Mouse (Mus musculus): ENCODE results near the gene Palm3. TPM values are rescaled to one million over a fixed set of nuclear protein-coding genes. Genes with fewer than 3 reads are reported as not detected.
"Not testable (repeated sequence)": the region's sequence is repeated elsewhere in the genome, so short reads cannot be mapped to it uniquely, and the experiment has no call there.

The Palm3 gene
- polyA plus RNA-seq, 1 experiment from 2014 or later: 9.0 TPM

DNA sequence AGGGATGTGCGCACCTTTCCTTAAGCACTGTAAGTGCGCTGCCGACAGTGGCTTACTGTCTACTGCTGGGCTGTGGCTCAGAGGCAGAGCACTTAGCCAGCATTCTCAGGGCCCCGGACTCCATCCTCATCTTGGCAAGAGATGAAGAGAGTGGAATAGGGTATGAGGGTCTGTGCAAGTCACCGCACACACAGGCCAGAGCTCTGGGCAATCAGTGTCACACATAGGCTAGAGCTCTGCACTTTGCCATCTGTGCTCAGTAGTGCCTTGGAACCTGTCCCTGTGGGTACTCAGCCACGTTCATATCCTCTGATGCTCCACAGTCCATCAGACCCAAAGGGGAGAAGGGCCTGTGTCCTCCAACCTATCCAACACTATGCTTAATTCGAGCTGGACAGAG is 39.7 kb upstream of the Palm3 start:
- 96% methylated on average over 7 of the region's 7 CpGs for WGBS
- Histone ChIP-seq H3K4me1 (peaks cover 16% of the 10 kb centered on the region), H3K9ac (no peak overlapping the region), H3K27ac (no peak overlapping the region), H3K27me3 (no peaks in the 10 kb centered on the region), H3K4me3 (no peak overlapping the region), H3K9me3 (no peaks in the 10 kb centered on the region), H3K36me3 (peaks cover 56% of the 10 kb centered on the region), H3K4me2 (replicated peaks) (no peak overlapping the region)
- ATAC-seq (ENCODE audit: insufficient number of reproducible peaks, insufficient read depth, low FRiP score, low TSS enrichment): no peak

DNA sequence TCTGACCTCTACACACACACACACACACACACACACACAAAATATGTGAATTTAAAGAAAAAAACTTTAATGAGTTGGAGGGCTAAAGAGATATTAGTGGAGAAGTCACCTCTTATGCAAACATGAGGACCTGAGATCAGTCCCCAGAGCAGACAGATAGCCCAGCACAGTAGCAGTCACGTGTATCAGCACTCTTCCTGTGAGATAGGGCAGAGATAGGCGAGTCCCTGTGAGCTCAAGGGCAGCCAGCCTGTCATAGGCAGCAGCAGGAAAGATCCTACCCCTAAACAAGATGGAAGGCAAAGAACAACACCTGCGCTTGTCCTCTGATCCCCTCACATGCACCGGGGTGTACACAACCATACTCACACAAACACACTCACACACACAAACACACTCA is 38.8 kb upstream of the Palm3 start:
- no peak overlapping the region for H3K4me2 ChIP-seq (replicated peaks)
- H3K4me3 ChIP-seq: no peak overlapping the region
- no peak overlapping the region for H3K9ac ChIP-seq
- peaks cover 6% of the 10 kb centered on the region; the same call in 1 of the 2 replicates for H3K4me1 ChIP-seq
- H3K27me3 ChIP-seq: no peaks in the 10 kb centered on the region
- no peak overlapping the region for H3K27ac ChIP-seq
- H3K36me3 ChIP-seq: peaks cover 65% of the 10 kb centered on the region
- ATAC-seq (ENCODE audit: insufficient number of reproducible peaks, insufficient read depth, low FRiP score, low TSS enrichment): no peak
- 82% methylated on average over 4 of the region's 4 CpGs for WGBS
- no peaks in the 10 kb centered on the region for H3K9me3 ChIP-seq

DNA sequence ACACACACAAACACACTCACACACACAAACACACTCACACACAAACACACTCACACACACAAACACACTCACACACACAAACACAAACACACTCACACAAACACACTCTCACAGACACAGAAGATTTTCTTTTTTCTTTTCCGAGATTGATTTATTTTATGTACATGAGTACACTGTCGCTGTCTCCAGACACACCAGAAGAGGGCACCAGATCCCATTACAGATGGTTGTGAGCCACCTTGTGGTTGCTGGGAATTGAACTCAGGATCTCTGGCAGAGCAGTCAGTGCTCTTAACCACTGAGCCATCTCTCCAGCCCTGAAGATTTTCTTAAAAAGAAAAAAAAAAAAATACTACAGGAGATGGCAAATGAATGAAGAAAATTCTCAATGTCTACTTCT is 38.0 kb upstream of the Palm3 start:
- H3K4me2 ChIP-seq (replicated peaks); H3K4me1 ChIP-seq; H3K27me3 ChIP-seq; H3K9me3 ChIP-seq; ATAC-seq (ENCODE audit: insufficient number of reproducible peaks, insufficient read depth, low FRiP score, low TSS enrichment); H3K4me3 ChIP-seq; H3K27ac ChIP-seq: not testable (repeated sequence)
- 0 out of 2 replicates have a peak overlapping the region, but pooled peaks have one; percentile 10 for H3K9ac ChIP-seq
- peaks cover 73% of the 10 kb centered on the region for H3K36me3 ChIP-seq
- WGBS: 95% methylated on average over 2 of the region's 2 CpGs

DNA sequence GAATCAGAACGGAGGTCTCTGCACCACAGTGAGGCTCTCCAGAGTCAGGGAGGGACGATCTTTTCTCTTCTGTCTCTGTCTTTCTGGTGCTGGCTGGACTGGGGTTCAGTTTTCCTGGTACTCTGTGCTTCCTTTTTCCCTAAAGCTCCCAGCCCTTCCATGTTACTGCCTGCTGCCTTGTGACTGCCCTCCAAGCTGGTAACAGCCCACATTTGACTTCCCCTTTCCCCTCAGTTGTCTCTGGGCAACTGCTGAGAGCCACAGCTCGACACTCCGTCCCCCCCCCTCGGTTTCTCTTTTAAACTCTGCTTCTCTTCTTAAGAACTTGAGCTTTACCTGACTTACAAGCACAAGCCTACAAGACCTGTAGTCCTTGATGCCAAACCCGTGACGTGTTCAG is 32.0 kb upstream of the Palm3 start:
- Histone ChIP-seq H3K9ac (no peak overlapping the region), H3K9me3 (no peaks in the 10 kb centered on the region), H3K27ac (no peak overlapping the region), H3K36me3 (peaks cover 84% of the 10 kb centered on the region), H3K4me1 (no peaks in the 10 kb centered on the region), H3K4me3 (no peak overlapping the region), H3K4me2 (replicated peaks) (no peak overlapping the region), H3K27me3 (no peaks in the 10 kb centered on the region)
- 85% methylated on average over 7 of the region's 7 CpGs for WGBS
- no peak for ATAC-seq (ENCODE audit: insufficient number of reproducible peaks, insufficient read depth, low FRiP score, low TSS enrichment)

DNA sequence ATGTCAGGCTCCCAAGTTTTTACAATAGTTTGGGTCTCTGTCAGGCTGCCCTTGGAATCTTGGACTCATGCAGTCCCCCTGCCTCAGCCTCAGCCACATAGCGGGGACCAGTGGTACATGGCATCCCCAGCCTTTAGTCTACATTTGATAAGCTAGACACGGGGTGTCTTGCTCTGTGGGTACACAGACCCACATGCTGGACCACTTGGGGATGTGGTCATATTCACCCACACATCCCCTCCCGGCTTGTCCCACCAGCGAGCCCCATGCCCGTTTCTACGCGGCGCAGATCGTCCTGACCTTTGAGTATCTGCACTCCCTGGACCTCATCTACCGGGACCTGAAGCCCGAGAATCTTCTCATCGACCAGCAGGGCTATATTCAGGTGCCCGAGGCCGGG is 31.1 kb upstream of the Palm3 start:
- no peak overlapping the region for H3K9ac ChIP-seq
- H3K27me3 ChIP-seq: no peaks in the 10 kb centered on the region
- no peaks in the 10 kb centered on the region for H3K9me3 ChIP-seq
- H3K4me3 ChIP-seq: no peak overlapping the region
- no peak overlapping the region for H3K27ac ChIP-seq
- ATAC-seq (ENCODE audit: insufficient number of reproducible peaks, insufficient read depth, low FRiP score, low TSS enrichment): no peak
- peaks cover 84% of the 10 kb centered on the region for H3K36me3 ChIP-seq
- no peak overlapping the region for H3K4me2 ChIP-seq (replicated peaks)
- no peaks in the 10 kb centered on the region for H3K4me1 ChIP-seq
- 95% methylated on average over 14 of the region's 14 CpGs for WGBS

DNA sequence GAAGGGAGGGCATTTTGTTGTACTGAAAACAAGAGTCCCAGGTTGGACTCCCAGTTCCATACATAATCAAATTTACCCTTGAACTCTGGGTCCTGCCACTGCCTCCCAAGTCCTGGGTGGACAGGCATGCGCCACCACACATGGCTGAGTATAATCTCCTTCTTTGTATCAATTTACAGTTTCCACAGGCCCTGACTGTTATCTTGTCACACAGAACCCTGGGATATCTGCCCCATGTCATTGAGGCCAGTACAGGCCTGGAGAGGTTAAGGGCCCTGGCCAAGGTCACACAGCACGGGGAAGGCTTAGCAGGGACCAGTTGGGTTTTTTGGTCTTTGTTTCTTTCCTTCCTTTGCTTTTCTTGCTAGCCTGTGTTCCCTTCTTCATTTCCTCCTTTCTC is 28.8 kb upstream of the Palm3 start:
- Histone ChIP-seq H3K9ac (no peak overlapping the region), H3K4me1 (0 out of 2 replicates have a peak, but pooled peaks cover 6% of the 10 kb centered on the region), H3K27ac (no peak overlapping the region), H3K4me3 (no peak overlapping the region), H3K27me3 (no peaks in the 10 kb centered on the region), H3K4me2 (replicated peaks) (no peak overlapping the region), H3K9me3 (no peaks in the 10 kb centered on the region), H3K36me3 (peaks cover 63% of the 10 kb centered on the region)
- 85% methylated on average over 2 of the region's 2 CpGs for WGBS
- ATAC-seq (ENCODE audit: insufficient number of reproducible peaks, insufficient read depth, low FRiP score, low TSS enrichment): no peak

DNA sequence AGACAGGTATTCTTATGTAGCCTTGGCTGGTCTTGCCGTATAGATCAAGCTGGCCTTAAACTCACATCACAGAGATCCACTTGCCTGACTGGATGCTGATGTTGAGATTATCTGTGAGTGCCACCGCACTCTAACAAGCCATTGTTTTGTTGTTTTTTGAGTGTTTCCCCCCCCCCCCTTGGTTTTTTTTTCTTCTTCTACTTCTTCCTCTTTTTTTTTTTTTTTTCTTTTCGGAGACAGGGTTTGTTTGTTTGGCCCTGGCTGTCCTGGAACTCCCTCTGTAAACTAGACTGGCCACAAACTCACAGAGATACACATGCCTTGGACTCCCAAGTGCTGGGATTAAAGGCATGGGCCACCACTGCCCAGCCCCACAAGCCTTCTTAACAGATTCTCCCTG is 27.2 kb upstream of the Palm3 start:
- H3K4me2 ChIP-seq (replicated peaks): no peak overlapping the region
- no peak overlapping the region for H3K4me3 ChIP-seq
- no peak for ATAC-seq (ENCODE audit: insufficient number of reproducible peaks, insufficient read depth, low FRiP score, low TSS enrichment)
- WGBS: 82% methylated on average over 3 of the region's 3 CpGs
- no peaks in the 10 kb centered on the region for H3K27me3 ChIP-seq
- H3K9ac ChIP-seq: no peak overlapping the region
- H3K27ac ChIP-seq: no peak overlapping the region
- H3K4me1 ChIP-seq: peaks cover 10% of the 10 kb centered on the region
- H3K36me3 ChIP-seq: peaks cover 48% of the 10 kb centered on the region
- H3K9me3 ChIP-seq: no peaks in the 10 kb centered on the region

DNA sequence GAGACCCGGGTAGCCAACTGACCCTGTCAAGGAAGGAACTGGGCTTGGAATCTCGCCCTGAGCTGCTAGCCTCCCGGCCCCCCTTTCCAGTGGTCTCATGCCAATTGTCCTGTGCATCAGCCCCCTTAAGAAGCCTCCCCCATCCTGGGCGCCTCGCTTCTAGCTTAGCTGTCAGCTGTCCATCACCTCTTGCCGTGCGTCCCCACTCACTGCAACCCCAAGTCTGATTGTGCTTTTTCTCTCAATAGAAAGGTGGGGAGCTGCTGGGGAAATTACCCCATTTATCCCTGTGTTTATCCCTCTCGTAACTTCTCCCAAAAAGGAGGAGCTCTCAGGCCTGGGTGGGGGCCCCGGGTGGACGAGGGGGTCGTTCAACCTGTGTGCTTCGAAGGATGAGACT is 25.3 kb upstream of the Palm3 start:
- H3K9ac ChIP-seq: peak overlapping the region; percentile 86
- peaks cover 19% of the 10 kb centered on the region for H3K4me1 ChIP-seq
- peak overlapping the region; percentile 72 for H3K4me2 ChIP-seq (replicated peaks)
- peak overlapping the region; percentile 84 for H3K4me3 ChIP-seq
- no peaks in the 10 kb centered on the region for H3K9me3 ChIP-seq
- peaks cover 8% of the 10 kb centered on the region; the same call in 1 of the 2 replicates for H3K27me3 ChIP-seq
- H3K27ac ChIP-seq: peak overlapping the region; percentile 99
- peaks cover 42% of the 10 kb centered on the region for H3K36me3 ChIP-seq
- no peak for ATAC-seq (ENCODE audit: insufficient number of reproducible peaks, insufficient read depth, low FRiP score, low TSS enrichment)
- WGBS: 14% methylated on average over 12 of the region's 12 CpGs

DNA sequence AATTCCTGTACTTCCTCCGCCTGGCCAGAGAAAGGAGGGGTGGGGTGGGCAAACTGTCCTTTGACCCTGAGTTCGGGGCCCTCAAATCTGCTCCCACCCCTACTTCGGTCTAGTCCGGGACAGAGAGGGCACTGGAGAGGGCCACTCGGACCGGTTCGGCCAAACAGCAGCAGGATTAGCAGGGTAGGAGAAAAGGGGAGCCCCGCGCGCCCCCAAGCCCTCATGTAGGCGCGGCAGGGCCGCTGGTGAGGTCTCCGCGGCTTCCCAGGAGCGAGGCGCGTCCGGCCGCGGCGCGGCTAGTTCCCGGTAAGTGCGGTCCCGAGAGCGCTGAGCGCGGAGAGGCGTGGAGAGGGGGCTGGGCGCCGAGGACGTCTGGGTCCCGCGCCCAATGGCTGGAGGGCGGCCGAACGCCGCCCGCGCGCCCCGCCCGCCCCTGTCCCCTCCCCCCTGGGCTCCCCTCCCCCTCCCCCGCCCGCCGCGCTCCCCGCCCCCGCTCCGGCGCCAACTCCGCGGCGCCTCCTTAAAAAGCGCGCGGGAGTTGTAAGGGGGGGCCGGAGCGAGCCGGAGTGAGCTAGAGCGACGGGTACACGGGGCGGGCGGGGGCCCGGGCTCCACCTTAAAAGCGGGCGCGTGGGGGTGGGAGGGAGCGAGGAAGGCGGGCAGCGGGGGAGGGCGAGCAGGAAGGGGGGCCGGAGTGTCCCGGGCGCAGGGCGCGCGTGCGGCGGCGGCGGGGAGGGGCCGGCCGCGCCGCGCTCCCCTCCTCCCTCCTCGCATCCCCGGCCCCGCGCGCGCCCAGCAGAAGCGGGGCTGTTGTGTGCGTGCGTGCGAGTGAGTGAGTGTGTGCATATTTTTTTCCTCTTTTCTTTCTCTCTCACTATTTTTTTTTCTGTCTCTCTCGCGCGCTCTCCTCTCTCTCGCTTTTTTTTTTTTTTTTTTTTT is 24.4 kb upstream of the Palm3 start:
- Histone ChIP-seq H3K4me3 (peak overlapping the region; percentile 84), H3K36me3 (peaks cover 36% of the 10 kb centered on the region), H3K4me2 (replicated peaks) (peak overlapping the region; percentile 72), H3K27ac (peak overlapping the region; percentile 99), H3K4me1 (peaks cover 27% of the 10 kb centered on the region), H3K27me3 (peaks cover 15% of the 10 kb centered on the region; the same call in 1 of the 2 replicates), H3K9ac (peak overlapping the region; percentile 86), H3K9me3 (no peaks in the 10 kb centered on the region)
- peak; percentile 68 for ATAC-seq (ENCODE audit: insufficient number of reproducible peaks, insufficient read depth, low FRiP score, low TSS enrichment)
- under 1% methylated on average over 22 of the region's 103 CpGs for WGBS

DNA sequence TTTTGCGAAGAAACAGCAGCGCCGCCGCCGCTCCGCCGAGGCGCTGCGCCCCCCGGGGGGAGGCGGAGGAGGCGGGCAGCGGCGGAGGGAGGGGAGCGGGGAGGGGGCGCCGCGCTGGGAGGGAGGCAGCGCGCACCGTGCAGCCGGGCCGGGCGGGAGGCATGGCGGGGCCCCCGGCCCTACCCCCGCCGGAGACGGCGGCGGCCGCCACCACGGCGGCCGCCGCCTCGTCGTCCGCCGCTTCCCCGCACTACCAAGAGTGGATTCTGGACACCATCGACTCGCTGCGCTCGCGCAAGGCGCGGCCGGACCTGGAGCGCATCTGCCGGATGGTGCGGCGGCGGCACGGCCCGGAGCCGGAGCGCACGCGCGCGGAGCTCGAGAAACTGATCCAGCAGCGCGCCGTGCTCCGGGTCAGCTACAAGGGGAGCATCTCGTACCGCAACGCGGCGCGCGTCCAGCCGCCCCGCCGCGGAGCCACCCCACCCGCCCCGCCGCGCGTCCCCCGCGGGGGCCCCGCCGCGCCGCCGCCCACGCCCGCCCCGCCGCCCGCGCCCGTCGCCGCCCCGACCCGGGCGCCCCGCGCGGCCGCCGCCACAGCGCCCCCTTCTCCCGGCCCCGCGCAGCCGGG is 23.6 kb upstream of the Palm3 start, which contains the start of gene Samd1:
TSS of gene Samd1 (plus strand) at position 162 of the 631 bp plus-strand sequence.
- peaks cover 29% of the 10 kb centered on the region for H3K4me1 ChIP-seq
- no peaks in the 10 kb centered on the region for H3K9me3 ChIP-seq
- H3K4me3 ChIP-seq: peak within 1 kb of the TSS; percentile 84
- 1% methylated on average over 17 of the region's 112 CpGs for WGBS
- H3K4me2 ChIP-seq (replicated peaks): peak within 1 kb of the TSS; percentile 83
- H3K27me3 ChIP-seq: peaks cover 15% of the 10 kb centered on the region; the same call in 1 of the 2 replicates
- peak within 1 kb of the TSS; percentile 86 for H3K9ac ChIP-seq
- H3K36me3 ChIP-seq: peaks cover 31% of the 10 kb centered on the region
- H3K27ac ChIP-seq: peak within 1 kb of the TSS; percentile 99
- ATAC-seq (ENCODE audit: insufficient number of reproducible peaks, insufficient read depth, low FRiP score, low TSS enrichment): no peak

DNA sequence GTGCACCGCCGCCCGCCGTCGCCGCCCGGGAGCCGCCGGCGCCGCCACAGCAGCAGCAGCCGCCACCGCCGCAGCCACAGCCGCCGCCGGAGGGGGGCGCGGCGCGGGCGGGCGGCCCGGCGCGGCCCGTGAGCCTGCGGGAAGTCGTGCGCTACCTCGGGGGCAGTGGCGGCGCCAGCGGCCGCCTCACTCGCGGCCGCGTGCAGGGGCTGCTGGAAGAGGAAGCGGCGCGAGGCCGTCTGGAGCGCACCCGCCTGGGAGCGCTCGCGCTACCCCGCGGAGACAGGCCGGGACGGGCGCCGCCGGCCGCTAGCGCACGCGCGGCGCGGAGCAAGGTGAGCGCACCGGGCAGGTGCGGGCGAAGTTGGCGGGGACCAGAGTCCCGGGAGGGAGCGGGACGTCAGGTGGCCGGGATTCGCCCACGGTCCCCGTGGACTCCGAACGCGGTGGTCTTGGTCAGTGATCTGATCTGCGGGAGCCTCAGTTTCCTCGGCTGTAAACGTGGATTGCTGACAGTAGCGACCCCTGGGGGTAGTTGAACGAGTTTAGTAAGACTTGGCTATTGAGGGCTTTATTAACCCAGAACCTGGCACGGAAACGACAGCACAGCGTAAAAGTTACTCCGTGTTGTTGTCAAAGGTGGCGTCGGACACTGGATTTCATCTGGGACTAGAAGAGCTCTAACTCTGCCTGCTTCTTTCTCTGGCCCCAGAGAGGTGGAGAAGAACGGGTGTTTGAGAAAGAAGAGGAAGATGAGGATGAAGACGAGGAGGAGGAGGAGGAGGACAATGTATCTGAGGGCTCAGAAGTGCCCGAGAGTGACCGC is 22.8 kb upstream of the Palm3 start:
- H3K9me3 ChIP-seq: no peaks in the 10 kb centered on the region
- H3K4me2 ChIP-seq (replicated peaks): peak overlapping the region; percentile 83
- 0 out of 2 replicates have a peak, but pooled peaks have one; percentile 23 for ATAC-seq (ENCODE audit: insufficient number of reproducible peaks, insufficient read depth, low FRiP score, low TSS enrichment)
- peaks cover 15% of the 10 kb centered on the region; the same call in 1 of the 2 replicates for H3K27me3 ChIP-seq
- peak overlapping the region; percentile 82 for H3K9ac ChIP-seq
- peak overlapping the region; percentile 81 for H3K4me3 ChIP-seq
- WGBS: under 1% methylated on average over 81 of the region's 92 CpGs
- H3K27ac ChIP-seq: peak overlapping the region; percentile 93
- H3K36me3 ChIP-seq: peaks cover 33% of the 10 kb centered on the region
- H3K4me1 ChIP-seq: peaks cover 37% of the 10 kb centered on the region

All from embryonic facial prominence, embryonic 12.5 days (tissue).